Mouse (Mus musculus) C2C12 (cell line): ENCODE results near the gene Cenpb.

ENCODE experiments used
- CTCF ChIP-seq: IDR thresholded peaks from one replicate; pipeline ENCODE4 v1.5.1; 2011; ENCODE audit not compliant: control insufficient read depth, insufficient read depth, insufficient read length
- MYOD1 ChIP-seq: IDR thresholded peaks from one replicate; pipeline ENCODE4 v1.6.1; 2011; ENCODE audit warnings: low read depth; ENCODE audit not compliant: control insufficient read depth, insufficient read length
- MYOG ChIP-seq: IDR thresholded peaks from one replicate; pipeline ENCODE4 v1.6.1; 2011; ENCODE audit not compliant: control insufficient read depth, insufficient read length; ENCODE audit errors: extremely low read depth
- USF1 ChIP-seq: IDR thresholded peaks from one replicate; pipeline ENCODE4 v1.6.1; 2011; ENCODE audit warnings: low read depth, mild to moderate bottlenecking, control low read depth, moderate library complexity

GRCm38 (mm10) chr2:131145121-131145520 lies 34.7 kb downstream of the Cenpb start:
- no peak for TF ChIP-seq MYOD1
- no peak for TF ChIP-seq CTCF
- no peak for TF ChIP-seq USF1
- TF ChIP-seq MYOG, result no peak
